Mouse (Mus musculus): ENCODE measurements around the gene Elmo1.

Elmo1 gene

DNA sequence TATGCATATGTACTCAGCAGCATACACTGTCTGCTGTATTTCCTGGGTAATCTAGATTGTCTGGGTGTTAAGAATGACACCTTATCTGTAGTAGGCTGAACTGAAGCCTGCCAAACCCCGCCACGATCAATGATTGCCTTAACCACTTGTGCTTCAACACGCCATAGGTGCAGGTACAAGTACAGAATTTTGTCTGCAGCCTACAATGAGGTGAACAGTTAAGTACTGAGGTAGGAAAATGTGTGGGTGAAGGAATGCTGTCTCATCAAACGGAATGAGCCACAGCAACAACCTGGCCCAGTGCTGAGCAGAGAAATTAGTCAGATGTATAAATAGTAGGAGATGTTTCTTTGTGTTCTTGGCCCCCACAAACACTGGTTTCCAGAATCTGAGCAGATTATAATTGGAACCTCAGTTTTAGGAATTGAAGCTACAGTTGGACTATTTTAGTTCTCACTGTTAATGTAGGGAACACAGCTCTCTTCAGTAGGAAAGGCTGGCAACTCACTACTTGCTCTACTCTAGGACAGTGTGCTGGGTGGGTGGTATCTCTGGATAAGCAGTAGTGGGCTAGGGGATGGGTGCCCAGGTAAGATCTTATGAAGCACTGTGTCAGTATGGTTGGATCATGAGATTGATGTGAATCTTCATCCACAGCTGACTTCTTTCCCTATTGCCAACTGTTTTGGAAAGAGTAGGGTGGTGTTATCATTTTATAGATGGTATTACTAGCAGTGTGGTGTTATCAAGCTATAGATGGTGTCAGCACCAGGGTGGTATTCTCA, 4.7 kb downstream of the Elmo1 start:
- no peak for DNase-seq (ENCODE audit: low spot score in 2 of 2)

DNA sequence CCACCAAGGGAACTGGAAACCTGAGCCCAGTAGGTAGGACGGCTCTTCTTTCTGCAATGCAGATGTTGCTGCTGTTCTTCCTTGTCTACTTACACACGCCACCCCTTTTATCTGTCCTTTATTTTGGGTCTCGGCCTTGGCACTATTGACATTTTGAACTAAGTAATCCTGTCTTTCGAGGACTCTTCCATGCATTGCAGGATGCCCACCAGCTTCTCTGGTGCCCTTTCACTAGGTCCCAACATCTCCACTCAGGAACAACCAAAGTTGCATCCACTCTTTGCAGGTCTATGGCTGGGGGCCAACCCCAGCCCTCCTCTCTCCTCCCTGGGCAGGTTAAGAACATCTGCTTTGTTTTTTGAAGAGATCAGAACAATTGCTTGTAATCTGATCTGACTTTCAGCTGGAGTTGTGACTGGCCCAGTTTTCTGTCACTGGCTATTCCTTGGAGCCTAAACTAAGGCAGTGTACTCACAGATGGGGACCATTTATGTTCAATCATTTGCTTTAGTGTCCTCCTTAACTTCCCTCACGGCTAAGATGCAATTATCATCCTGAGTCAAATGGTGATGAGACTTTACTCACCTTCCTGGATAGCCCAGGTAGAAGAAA, 6.7 kb downstream of the Elmo1 start:
- DNase-seq (ENCODE audit: low spot score in 2 of 2): no peak

DNA sequence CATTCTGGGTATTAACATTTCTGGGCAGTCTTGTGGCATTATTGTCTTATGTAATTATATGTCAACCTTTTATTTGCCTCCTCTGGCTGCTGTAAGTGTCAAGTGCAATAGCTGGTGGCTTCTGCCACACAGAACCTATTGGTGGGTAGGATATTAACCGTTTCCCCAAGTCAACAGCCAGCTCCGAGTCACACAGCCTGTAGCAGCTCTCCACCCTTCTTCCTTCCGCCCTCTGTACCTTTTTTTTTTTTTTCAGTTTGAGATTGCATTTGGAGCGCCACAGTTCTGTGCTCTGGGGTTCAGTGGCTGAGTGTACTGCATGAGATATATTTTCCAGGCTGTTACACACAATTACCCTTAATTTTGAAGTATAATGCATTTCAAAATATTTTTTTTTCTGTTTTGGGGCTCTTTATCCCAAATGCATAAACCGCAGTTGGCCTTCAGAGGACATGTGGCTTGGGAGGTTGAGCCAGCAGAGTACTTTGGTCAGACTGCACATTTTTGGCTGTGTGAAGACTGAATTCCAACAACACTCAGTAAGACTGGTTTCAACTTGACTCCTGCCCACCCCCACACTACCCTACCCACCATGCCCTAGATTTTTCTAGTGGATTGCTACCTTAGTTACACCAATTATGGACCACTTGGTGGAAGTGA, 7.7 kb downstream of the Elmo1 start:
- DNase-seq (ENCODE audit: low spot score in 2 of 2): no peak

DNA sequence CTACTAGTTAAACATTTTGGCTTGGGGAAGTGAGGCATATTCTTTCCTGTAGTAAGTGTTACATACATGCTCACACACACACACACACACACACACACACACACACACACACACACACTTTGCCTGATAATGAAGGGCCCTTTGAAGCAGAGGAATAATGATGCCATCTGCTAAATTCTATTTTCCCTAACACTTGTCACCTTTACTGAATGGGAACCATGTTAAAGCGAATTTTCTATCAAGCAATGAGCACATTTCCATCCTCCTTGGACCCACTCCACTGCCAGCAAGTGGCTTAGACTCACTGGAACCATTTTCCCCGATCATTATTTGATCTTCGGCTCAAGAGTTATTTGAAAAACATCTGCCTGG, 8.2 kb downstream of the Elmo1 start:
- DNase-seq (ENCODE audit: low spot score in 2 of 2): no peak

DNA sequence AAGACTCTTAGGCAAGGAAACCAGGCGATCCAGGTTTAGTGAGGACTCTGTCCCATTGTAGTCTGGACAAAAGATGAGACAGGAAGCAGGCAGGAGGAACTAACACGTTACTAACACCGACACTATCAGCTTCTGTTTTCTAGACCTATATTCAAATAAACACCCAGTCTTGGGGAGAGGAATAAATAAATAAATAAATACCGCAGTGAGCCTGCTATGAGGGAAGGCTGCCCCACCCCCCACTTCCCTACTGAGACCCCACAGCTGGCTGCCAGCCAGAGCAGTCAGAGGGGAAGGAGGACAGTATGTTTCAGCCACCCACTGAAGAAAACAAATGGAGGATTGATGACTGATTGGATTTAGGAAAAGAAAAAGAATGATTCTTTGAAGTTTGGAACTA, 9.2 kb downstream of the Elmo1 start:
- peak; percentile 29 to 34 for DNase-seq (ENCODE audit: low spot score in 2 of 2)

DNA sequence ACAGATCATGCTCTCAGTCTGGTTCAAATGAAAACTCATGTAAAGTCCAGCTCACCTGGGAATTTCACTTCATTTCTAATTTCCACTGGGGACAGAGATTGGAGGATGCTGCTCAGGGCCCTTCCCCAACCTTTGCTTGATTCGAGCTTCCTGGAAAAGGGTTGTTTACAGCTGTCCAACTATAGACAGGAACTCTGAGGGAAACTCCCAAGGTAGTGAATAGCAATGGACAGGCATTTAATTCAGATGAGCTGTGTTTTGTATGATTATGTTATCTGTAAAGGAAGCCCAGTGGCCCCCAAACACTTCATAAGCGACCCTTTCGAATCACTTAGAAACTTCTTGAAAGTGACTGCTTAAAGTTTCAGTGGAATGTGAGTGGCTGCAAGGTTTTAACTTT, 10.0 kb downstream of the Elmo1 start:
- no peak for DNase-seq (ENCODE audit: low spot score in 2 of 2)

DNA sequence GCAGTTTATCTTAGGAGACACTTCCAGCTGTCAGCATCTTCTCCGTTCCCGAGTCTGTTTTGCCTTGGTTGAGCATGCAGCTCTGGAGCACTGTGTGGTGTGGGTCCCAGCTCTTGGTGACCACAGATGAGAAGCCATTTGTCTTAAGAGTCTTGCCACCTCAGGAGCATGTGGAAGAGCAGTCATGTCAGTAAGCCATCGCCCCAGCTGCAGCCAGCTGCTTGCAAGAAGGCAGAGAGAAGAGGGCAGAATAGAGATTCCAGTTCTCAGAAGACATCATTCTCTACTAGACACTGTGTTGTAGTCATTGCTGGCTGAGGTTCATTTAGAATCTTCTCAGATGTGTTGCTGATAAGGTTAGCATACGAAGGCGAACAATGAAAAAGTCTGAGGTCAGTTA, 11.3 kb downstream of the Elmo1 start:
- DNase-seq (ENCODE audit: low spot score in 2 of 2): no peak

DNA sequence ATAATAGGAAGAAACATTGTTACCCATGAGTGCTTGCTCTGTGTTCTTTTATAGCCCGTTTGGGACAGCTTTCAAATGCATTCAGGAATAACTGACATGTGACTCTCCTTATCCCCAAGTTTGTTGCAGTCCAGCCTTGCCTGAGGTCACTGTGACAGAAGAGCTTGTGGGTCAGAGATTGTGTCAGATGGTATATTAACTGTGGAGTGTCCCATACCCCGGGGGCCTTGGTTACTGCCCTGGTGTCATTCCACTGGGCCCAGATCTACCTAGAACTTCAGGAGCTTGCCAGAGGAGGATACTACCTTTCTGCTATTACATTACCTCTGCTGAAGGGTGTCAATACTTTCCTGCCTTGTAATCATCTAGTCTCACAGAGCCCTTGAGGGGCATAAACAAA, 14.4 kb downstream of the Elmo1 start:
- no peak for DNase-seq (ENCODE audit: low spot score in 2 of 2)

DNA sequence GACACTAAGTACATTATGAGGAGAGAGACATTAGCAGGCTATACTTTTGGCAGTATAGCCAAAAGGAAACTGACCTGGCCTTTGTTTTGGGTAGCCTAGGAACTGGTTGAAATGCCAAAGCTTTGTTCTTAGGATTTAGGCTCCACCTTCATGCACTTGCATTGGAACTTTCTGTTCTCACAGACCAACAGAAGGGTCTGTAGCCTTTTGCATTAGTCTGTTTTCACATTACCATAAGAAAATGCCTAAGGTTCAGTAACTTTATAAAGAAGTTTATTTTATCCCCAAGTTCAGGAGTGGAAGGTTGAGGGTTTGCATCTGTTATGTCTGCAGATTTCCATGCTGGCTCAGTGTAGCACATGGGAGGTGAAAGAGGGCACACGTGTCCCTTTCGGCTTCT, 15.6 kb downstream of the Elmo1 start:
- no peak for DNase-seq (ENCODE audit: low spot score in 2 of 2)

DNA sequence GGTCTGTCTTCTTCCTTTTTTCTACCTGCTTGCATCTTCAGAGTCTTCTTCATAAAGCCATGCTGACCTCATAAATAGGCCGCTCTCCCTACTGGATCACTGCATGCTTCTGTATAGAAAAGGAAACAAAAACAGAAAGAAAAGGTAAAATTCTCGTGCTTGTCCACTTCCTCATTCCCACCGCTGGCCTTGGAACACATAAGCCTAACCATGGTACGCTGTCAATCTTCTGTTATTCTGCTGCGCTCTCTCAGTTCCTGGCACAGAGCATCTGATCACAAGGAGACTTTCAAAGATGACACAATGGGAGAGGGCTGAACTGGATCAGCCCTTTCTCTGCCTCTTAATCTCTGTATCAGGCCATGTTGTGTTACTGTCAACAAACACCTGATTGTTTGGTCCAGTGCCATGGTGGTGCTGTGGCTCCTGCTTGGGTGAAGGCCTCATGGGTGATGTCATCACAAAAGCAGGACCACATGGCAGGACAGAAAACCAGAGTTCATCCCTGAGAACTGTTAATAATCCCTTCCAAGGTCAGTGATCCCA, 17.6 kb downstream of the Elmo1 start:
- no peak for DNase-seq (ENCODE audit: low spot score in 2 of 2)

DNA sequence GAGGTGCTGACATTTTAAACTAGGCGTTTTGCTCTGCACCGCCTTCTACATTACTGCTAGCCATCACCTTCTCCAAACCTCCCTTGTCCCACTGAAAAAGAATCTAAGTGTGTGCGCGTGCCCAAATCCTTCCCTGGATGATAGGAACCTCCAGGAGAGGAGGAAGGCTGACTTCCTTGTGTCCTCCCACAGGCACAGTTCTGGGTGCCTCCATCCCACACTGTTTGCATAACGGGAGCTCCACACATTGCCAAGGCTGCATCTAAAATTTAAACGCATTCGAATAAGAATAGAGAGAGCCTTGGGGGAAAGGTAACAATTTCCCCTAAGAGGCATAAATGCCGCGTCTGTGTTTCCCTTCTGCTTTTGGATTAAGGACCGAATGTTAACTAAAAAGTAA, 18.6 kb downstream of the Elmo1 start:
- no peak for DNase-seq (ENCODE audit: low spot score in 2 of 2)

DNA sequence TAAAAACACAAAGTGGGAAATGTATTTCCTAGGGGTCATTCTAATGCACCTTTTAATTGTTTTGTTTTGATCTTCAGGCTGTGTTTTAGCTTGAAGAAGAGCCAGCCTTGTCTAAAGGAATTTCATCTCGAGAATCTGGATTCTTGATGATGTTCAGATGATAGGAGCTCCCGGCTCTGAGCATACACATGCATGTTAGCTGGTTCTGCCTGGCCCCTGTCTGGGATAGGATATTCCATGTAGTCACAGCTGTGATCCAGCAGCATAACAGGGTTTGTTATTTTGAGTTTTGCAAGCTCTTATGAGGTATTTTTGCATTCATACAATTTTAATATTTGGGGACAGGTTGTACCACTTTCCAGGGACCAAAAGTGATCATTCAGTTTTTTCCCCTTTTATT, 19.1 kb downstream of the Elmo1 start:
- DNase-seq (ENCODE audit: low spot score in 2 of 2): no peak

DNA sequence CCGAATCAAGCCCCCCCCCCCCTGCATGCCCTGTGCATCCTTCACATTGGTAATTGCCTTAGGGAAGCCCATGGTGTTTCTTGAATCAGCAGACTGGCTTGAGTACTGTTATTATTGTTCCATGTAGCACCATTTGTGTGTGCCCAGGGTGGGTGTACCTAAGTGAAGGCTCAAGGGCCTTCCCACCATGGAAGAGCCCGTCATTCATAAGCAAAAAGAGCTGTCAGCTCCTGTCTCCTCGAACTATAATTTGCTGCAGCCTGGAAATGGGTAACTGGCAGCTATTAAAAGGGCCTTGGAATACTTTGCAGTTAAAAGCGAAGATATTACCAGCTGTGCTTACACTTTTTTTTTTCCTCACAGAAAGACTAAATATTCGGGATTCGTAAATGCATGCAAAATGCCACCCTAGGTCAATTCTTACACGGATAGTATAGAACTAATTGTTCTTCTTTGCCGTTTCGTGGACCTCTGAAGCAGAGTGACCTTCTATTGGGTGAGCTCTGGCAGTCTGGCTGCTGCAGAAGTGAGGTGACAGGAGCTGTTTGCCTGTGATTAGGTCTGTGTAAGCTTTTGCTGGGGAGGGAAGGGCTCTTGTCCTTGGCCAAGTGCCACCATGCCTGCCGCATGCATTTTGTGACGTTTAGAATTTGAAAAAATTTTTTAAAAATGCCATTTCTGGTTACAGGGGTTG, 19.7 kb downstream of the Elmo1 start:
- DNase-seq (ENCODE audit: low spot score in 2 of 2): no peak

DNA sequence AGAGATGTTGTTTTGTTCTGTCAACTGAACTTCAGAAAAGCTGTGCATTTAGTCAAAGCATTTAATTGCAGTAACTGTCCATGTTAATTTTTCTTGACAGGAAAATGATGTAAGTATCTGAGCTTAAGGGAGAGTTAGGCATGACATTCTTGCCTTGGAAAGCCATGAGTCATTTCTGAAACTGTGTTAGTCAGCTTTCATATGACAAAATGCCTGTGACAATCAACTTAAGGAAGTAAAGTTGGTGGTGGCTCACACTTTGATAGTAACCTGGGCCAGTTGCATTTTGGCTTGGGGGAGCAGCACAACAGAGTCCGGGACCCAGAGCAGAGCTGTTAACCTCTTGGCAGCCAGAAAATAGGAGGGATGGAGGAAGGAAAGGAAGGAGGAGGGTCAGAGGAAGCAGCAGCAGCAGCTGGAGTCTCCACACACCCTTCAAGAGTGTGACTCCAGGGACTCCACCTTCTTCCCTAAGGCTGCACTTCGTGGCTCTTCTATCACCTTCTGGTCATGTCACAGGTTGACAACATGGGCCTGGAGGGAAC, 20.9 kb downstream of the Elmo1 start:
- no peak for DNase-seq (ENCODE audit: low spot score in 2 of 2)

DNA sequence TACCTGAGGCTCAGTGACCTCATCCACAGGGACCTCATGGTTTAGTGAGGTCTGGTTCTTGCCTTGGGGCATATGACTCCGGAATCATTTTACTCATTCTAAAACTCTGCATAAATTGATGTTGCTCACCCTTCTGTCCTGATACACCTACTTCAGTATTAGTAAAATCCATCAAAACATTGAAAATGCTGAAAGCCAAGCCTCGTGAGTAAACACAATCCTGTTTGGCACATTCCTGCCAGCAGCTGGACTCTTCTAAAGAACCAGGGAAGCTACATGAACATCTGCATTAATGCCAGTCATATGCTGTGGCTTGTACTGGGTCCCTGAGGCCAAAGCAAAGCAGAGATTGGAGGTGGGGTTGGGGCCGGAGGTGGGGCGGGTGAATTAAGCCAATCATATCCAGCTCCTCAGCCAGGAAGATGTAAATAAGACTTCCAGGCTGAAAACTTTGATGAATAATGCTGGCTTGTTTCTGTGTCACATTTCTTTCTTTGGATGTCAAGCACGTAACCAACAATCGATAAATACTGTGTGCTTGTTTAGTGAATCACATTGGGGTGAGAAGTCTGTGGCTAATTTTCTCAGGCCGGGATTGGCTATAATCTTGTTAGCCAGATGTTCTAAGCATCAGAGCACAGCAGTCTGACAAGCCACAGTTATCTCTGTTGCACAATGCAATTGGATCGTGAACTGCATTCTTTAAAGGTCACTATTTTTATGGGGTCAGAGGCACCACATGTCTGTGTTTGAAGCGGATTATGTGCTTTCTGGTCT, 24.9 kb downstream of the Elmo1 start:
- no peak for DNase-seq (ENCODE audit: low spot score in 2 of 2)

DNA sequence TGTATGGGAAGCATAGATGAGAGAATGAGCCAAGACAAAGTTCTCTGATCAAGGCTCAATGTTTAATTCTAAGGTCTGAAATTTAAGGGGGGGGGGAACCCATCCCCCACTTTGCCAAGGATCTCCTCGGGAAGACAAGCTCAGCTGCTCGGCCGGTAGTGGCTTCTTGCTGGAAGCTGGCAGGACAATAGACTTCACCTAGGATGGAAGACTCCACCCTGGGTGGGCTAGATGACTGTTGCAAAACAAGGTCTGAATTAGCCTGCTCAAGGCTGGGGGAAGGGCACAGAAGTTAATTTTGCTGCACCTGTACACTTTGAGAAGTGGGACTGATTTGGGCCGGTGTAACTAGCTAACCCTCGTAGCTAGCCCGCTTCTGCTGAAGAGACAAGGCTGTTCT, 25.6 kb downstream of the Elmo1 start:
- DNase-seq (ENCODE audit: low spot score in 2 of 2): no peak

DNA sequence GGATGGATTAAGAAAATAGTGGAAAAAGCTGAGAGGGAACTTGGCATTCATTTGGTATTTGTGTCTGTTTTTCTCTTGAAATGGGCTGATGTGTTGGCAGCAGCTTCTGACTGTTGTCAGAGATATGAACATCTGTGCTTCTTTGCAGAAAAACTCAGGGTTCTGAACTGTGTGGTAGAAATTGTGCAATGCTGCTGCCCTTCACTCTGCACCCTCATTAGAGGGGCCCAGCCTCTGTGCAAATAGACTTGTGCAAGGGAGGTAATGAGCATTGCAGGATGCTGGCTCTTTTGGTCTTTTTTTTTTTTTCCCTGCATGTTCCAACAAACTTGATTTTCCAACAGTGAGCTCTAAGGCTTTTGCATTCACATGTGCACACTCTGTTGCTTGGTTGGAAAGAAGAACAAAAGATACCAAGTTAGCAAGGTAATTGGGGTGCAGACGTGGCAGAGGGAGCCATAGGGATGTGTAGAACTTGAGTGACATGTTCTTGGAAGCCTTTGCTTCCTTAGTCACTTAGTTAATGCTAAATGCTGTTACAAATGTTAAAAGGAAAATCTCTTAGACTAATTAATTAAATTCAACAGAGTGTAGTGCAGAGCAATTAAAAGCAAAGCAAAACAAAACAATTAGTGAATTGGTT, 26.6 kb downstream of the Elmo1 start:
- DNase-seq (ENCODE audit: low spot score in 2 of 2): no peak

DNA sequence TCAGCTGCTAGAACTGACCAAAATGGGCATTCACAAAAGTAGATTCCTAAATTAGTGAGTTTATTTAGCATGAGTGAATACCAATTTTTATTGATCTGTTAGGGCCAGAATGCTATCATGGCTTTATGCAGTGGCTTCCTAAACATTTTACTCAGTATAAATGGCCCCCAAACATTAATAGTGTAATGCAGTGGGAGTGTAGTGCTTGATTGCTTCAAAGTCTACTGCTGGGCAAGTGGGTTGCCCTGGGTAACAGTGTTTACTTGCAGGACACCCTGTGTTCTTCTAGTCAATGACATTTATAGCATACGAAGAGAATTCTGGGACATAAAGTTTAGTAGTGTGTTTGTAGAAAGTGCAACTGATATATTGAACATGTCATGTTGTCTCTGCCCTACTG, 27.3 kb downstream of the Elmo1 start:
- no peak for DNase-seq (ENCODE audit: low spot score in 2 of 2)

DNA sequence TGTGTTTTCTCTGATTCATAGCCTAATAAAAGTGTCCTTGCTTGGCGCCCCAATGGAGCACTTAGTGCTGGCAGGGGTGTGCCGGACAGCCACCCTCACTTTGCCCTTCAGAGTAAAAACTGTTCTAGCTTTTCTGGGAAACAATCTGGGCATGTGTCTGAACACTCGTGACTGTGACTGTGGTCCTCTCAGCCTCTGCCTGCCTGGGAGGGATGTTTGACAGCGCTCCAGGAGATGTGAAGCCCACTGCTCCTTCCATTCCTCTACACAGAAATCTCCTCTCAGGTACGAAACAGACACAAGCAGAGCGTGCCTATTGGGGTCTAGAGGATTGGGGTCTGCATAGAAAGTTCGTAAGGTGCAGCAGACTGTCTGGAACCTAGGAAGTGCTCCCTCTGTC, 28.5 kb downstream of the Elmo1 start:
- DNase-seq (ENCODE audit: low spot score in 2 of 2): no peak

DNA sequence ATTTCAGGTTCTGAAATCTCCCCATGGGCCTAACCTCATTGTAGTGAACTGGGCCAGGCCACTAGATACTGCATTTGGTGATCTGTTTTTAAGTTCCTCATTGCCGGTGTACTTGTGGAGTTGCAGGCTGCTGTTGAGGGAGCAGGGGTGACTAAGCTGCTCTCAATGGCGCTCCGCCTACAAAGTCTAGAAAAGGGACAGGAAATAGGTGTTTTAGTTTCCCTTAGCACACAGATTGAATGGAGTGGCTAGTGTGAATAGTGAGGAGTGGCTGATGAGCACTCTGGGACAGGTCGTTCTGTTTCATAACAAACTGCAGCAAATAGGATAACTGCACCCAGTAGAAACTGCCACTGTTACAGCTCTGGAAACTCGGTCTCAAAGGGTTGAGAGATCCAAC, 30.3 kb downstream of the Elmo1 start:
- no peak for DNase-seq (ENCODE audit: low spot score in 2 of 2)
